Mouse (Mus musculus) cerebellum, postnatal 14 days (tissue): ENCODE measurements around the gene Sirpa.
A peak's percentile ranks its signal among the peaks of the same experiment; 100 is the strongest.

ENCODE experiments used
- DNase-seq, 2 experiments: peaks; one replicate each; pipeline ENCODE4 v3.0.0; 2021; ENCODE audit warnings: mixed read lengths in 2 of 2

Gene Sirpa

GRCm38 (mm10) chr2:129653632-129654031, 61.0 kb downstream of the Sirpa start:
- DNase-seq, result no peak

- DNase-seq, result peak in 1 of 2 experiments; percentile 47
Observed at GRCm38 (mm10) chr2:129654233-129654950, 61.8 kb downstream of the Sirpa start.

DNA sequence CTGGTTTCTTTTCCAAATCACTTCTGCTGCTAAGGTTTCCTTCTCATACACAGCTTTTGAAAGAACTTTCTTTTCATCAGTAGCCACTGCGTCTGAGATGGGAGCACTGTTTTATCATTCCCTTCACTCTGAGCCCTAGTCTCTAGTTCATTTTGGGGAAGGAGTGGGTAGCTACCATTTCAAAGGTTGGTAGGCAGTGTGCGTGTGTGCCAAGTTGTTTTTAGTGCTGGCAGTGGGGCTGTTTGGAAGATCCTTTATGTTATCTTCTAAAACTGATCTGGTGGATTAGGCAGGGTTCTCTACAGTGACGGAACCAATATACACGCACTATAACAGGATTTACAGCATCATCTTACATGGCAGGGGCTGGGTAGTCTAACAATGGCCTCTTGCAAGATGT, 62.4 kb downstream of the Sirpa start:
- no peak for DNase-seq

- DNase-seq, result no peak
Observed at GRCm38 (mm10) chr2:129658796-129659195, 66.2 kb downstream of the Sirpa start.

DNA sequence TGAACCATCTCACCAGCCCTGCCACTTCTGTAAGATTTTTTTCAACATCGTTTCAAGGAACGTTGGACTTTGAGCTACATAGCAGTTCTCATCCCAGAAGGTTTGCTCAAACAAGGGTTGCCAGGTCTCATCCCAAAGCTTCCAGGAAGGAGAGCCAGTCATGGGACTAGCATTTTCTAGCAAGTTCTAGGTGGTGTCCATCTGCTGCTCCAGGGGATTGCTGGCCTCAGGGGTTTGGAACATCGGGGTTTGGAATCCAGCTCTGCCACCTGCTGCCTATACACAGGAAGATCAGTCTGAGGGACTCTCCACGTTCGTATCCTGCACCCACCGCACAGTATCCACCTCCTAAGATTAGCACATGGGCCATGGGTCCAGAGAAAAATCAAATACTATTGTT, 67.4 kb downstream of the Sirpa start:
- DNase-seq, result peak in 1 of 2 experiments; percentile 25

DNA sequence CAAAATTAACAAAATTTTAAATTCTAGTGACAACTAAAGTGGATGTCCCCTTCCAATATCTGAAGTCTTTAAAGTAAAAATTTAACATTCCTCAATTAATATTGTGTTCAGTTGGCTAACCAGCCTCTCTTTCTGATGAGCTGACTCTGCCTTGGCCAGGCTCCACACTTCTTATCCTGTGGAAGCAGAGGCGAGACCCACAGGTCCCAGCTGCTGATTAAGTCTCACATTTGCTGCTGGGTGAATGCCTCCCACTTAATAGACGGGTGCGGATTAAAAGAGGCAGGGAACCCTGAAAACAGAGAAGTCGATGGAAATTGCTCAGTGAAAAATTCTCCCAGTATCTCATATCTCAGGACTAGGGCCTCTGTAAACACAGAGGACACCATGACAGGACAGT, 69.8 kb downstream of the Sirpa start:
- DNase-seq, result no peak

DNA sequence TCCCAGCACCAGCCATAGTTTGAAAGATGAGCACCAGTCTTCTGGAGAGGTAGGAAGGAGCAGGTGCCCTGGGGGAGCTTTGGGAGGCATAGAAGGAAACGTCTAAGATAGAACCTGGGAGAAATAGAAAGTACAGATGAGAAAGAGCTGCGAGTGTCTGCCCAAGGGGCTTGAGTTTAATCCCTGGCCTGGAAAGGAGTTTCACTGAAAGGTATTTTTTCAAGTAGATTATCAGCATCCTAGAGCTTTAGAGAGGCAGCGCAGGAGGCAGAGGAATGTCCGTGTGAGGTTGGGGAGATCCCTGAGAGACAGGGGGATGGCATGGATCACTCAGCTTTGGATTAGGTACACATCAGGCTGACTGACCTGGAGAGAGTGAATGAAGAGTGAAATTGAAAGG, 79.3 kb downstream of the Sirpa start:
- no peak for DNase-seq

DNA sequence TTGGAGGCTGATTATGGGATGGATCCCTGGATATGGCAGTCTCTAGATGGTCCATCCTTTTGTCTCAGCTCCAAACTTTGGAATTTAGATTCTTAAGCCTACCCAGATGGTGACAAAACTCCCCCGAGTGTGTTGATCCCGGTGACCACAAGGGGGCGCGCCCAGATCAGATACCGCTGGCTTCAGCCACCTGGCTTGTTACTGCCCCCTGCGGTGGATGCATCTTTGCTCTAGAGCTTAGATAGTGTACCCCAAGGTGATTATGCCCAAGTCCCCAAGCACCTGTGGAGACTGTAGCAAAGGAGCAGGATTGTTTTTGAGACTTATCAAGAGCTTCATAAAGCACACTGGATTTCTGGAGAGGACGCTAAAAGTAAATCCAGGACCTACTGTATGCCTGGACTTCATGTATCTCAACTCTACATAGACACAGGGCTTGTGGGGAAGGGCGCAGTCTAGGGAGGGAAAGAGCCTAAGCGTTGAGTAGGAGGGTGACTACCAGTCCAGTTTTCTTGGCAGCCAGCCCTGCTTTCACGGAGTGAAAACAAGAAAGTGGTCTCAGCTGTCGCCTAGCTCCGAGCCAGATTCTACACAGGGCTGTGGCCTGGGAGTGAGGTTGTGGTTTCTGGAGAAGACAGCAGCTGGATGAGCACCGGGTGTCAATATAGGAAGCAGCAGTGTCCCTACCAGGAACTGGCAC, 82.5 kb downstream of the Sirpa start:
- peak; percentile 93 to 97 for DNase-seq

GRCm38 (mm10) chr2:129677664-129678063, 85.0 kb downstream of the Sirpa start:
- no peak for DNase-seq

DNA sequence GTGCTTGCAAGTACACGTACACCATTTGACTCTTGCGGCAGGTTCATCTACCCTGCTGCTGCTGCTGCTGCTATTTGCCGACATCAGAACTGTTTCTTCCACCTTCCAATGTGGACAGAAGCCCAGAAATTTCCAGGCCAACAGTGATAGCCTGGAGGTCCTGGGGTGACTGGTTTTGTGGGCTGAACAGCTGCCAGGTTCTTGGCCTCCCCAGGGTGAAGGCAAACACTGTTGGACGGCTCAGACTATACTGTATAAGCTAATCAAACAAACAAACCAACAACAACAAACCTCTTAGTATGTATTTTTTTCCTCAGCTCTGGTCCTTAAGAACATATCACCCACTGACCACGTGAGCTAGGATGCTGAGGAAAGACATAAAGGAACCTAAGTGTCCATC, 86.4 kb downstream of the Sirpa start:
- no peak for DNase-seq

- no peak for DNase-seq
Observed at GRCm38 (mm10) chr2:129680236-129680635, 87.6 kb downstream of the Sirpa start.
